Mouse (Mus musculus): ENCODE data around the gene Mtmr12.

GRCm38 (mm10) chr15:12207556-12208090 lies 2.8 kb downstream of the Mtmr12 start:
- no peak for TF ChIP-seq ZC3H11A (IDR thresholded peaks at IDR 0.05; ENCODE audit: borderline replicate concordance, low read depth, low read length)
- no peak for TF ChIP-seq CHD2 (IDR thresholded peaks at IDR 0.05; ENCODE audit: low read depth, low read length)

Data from ES-E14 (cell line).